Mouse (Mus musculus): ENCODE measurements around the gene Rad51d.

Gene Rad51d

GRCm38 (mm10) chr11:82889524-82890341 is 681 bp downstream of the Rad51d start:
- peak; percentile 32 for DNase-seq

GRCm38 (mm10) chr11:82888491-82888946 is 1.9 kb downstream of the Rad51d start:
- DNase-seq = peak; percentile 22

- DNase-seq = peak; percentile 7
These were observed 3.9 kb downstream of the Rad51d start for GRCm38 (mm10) chr11:82886559-82886958.

- no peak for DNase-seq
These were observed 7.2 kb downstream of the Rad51d start for GRCm38 (mm10) chr11:82883180-82883579.

GRCm38 (mm10) chr11:82877726-82878344 is 12.6 kb downstream of the Rad51d start:
- no peak for DNase-seq

- DNase-seq = no peak
These were observed 14.8 kb downstream of the Rad51d start for GRCm38 (mm10) chr11:82875631-82876030.

- DNase-seq = no peak
These were observed 15.5 kb downstream of the Rad51d start for GRCm38 (mm10) chr11:82874924-82875323.

- peak; percentile 97 for DNase-seq
These were observed 19.4 kb downstream of the Rad51d start, which contains the start of gene Rffl for GRCm38 (mm10) chr11:82871031-82871446. Gene Rffl (minus strand): TSS chr11:82871210.

- peak; percentile 61 for DNase-seq
These were observed 20.0 kb downstream of the Rad51d start for GRCm38 (mm10) chr11:82870173-82871030.

GRCm38 (mm10) chr11:82869506-82870172 is 20.8 kb downstream of the Rad51d start:
- DNase-seq = no peak

GRCm38 (mm10) chr11:82867956-82868355 is 22.5 kb downstream of the Rad51d start:
- DNase-seq = no peak

- no peak for DNase-seq
These were observed 23.4 kb downstream of the Rad51d start for GRCm38 (mm10) chr11:82866850-82867564.

- DNase-seq = no peak
These were observed 24.5 kb downstream of the Rad51d start for GRCm38 (mm10) chr11:82865957-82866356.

- DNase-seq = no peak
These were observed 26.9 kb downstream of the Rad51d start for GRCm38 (mm10) chr11:82863488-82863931.

- no peak for DNase-seq
These were observed 27.4 kb downstream of the Rad51d start for GRCm38 (mm10) chr11:82863059-82863458.

- DNase-seq = no peak
These were observed 27.8 kb downstream of the Rad51d start for GRCm38 (mm10) chr11:82862638-82863037.

GRCm38 (mm10) chr11:82861558-82861957 is 28.9 kb downstream of the Rad51d start:
- no peak for DNase-seq

- no peak for DNase-seq
These were observed 29.7 kb downstream of the Rad51d start for GRCm38 (mm10) chr11:82860759-82861158.

GRCm38 (mm10) chr11:82857307-82857848 is 33.0 kb downstream of the Rad51d start:
- DNase-seq = no peak

GRCm38 (mm10) chr11:82856032-82856431 is 34.4 kb downstream of the Rad51d start:
- DNase-seq = no peak

GRCm38 (mm10) chr11:82855327-82855973 is 35.0 kb downstream of the Rad51d start:
- DNase-seq = no peak
